In the genomic region with DNA sequence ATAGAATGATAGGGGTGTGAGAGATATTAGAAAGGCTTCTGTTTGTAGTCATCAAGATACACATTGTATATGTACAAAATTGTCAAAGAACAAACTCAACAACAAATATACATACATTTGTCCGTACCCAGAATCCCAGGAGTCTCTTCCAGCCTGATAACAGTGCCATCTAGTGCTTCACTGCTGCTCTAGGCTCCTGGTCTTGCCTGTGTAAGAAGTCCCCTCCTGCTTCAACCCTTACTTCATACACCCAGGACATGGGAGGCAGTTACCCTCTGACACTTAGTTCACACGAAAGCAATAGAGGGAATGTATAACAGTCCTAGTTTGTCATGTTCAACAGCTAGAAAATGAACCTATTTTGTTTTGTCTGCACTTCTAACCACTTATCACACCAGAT, we compare ENCODE assay signal across 12 mouse cellular contexts.
DNase-seq lines count a peak whose midpoint lies in the region; ATAC-seq and TF ChIP-seq lines count a peak whose summit lies in the region.
"Had no signal": no experiment of that assay in that cellular context is flagged by ENCODE, and none has a peak within 500 bp of the region (broad histone marks: within the 10 kb centered on the region; RNA-seq: fewer than 3 reads in every experiment).

No protein-coding gene starts in this region.

- no peaks in the 10 kb centered on the region for H3K9me3 ChIP-seq in heart, postnatal 0 days (replicated peaks; ENCODE audit: control insufficient read depth, low read length)
- no peaks in the 10 kb centered on the region for H3K9me3 ChIP-seq in heart, embryonic 12.5 days (replicated peaks)
- H3K9me3 ChIP-seq in midbrain, embryonic 14.5 days (ENCODE audit: control insufficient read depth, low read length), result no peaks in the 10 kb centered on the region
- H3K9me3 ChIP-seq in midbrain, embryonic 15.5 days, result no peaks in the 10 kb centered on the region
- no peaks in the 10 kb centered on the region for H3K9me3 ChIP-seq in lung, postnatal 0 days (ENCODE audit: low read length)
- H3K9me3 ChIP-seq: G1E; limb, embryonic 15.5 days; neural tube, embryonic 12.5 days had no signal

- ATAC-seq in heart, postnatal 0 days (ENCODE audit: insufficient read depth, low read depth), result no peak
- ATAC-seq in heart, embryonic 12.5 days (ENCODE audit: insufficient number of reproducible peaks, low FRiP score), result no peak
- ATAC-seq in midbrain, embryonic 14.5 days (ENCODE audit: low FRiP score, low TSS enrichment), result no peak
- no peak for ATAC-seq in midbrain, embryonic 15.5 days (replicated peaks)
- 0 out of 2 replicates have a peak, but pooled peaks have one; percentile 10 for ATAC-seq in lung, postnatal 0 days

- 0 out of 2 replicates have a peak, but pooled peaks cover 9% of the 10 kb centered on the region for H3K36me3 ChIP-seq in heart, postnatal 0 days (replicated peaks; ENCODE audit: control insufficient read depth, insufficient read depth, low read length)
- no peaks in the 10 kb centered on the region; the same call in 1 of the 2 replicates for H3K36me3 ChIP-seq in heart, embryonic 12.5 days
- H3K36me3 ChIP-seq in midbrain, embryonic 14.5 days (ENCODE audit: control insufficient read depth, insufficient read depth, low read length), result peaks cover 28% of the 10 kb centered on the region
- H3K36me3 ChIP-seq in midbrain, embryonic 15.5 days (replicated peaks), result peaks cover 6% of the 10 kb centered on the region; the same call in 1 of the 2 replicates
- H3K36me3 ChIP-seq in lung, postnatal 0 days (ENCODE audit: insufficient read depth, low read length), result no peaks in the 10 kb centered on the region
- H3K36me3 ChIP-seq: G1E; limb, embryonic 15.5 days had no signal

- peak; percentile 25; the same call in 1 of the 2 replicates for TF ChIP-seq CTCF in heart, postnatal 0 days (IDR thresholded peaks at IDR 0.05; ENCODE audit: low read depth)
- peak; percentile 50 for TF ChIP-seq CTCF in lung, postnatal 0 days (IDR thresholded peaks at IDR 0.05)

- no peak overlapping the region for H3K4me2 ChIP-seq in heart, postnatal 0 days (ENCODE audit: low read depth, low read length)
- H3K4me2 ChIP-seq in heart, embryonic 12.5 days, result no peak overlapping the region
- H3K4me2 ChIP-seq in midbrain, embryonic 14.5 days (ENCODE audit: low read length), result no peak overlapping the region
- H3K4me2 ChIP-seq in midbrain, embryonic 15.5 days, result no peak overlapping the region
- no peak overlapping the region for H3K4me2 ChIP-seq in lung, postnatal 0 days (replicated peaks; ENCODE audit: low read depth, low read length)
- H3K4me2 ChIP-seq: limb, embryonic 15.5 days; neural tube, embryonic 12.5 days had no signal

- no peak overlapping the region for H3K9ac ChIP-seq in heart, postnatal 0 days (replicated peaks; ENCODE audit: low read depth, low read length)
- no peak overlapping the region for H3K9ac ChIP-seq in heart, embryonic 12.5 days
- H3K9ac ChIP-seq in midbrain, embryonic 14.5 days (replicated peaks; ENCODE audit: low read length), result no peak overlapping the region
- no peak overlapping the region for H3K9ac ChIP-seq in midbrain, embryonic 15.5 days
- H3K9ac ChIP-seq in lung, postnatal 0 days (replicated peaks; ENCODE audit: low read depth), result no peak overlapping the region
- H3K9ac ChIP-seq: limb, embryonic 15.5 days; neural tube, embryonic 12.5 days had no signal

- 65% methylated on average over 2 of the region's 2 CpGs for WGBS in heart, postnatal 0 days
- 66% methylated on average over 2 of the region's 2 CpGs for WGBS in heart, embryonic 12.5 days
- WGBS in midbrain, embryonic 14.5 days, result 74% methylated on average over 2 of the region's 2 CpGs
- WGBS in midbrain, embryonic 15.5 days, result 71% methylated on average over 2 of the region's 2 CpGs
- 69% methylated on average over 2 of the region's 2 CpGs for WGBS in lung, postnatal 0 days

- H3K27me3 ChIP-seq in heart, postnatal 0 days (ENCODE audit: control insufficient read depth, insufficient read depth, low read length), result no peaks in the 10 kb centered on the region
- H3K27me3 ChIP-seq in heart, embryonic 12.5 days (replicated peaks), result no peaks in the 10 kb centered on the region
- no peaks in the 10 kb centered on the region for H3K27me3 ChIP-seq in midbrain, embryonic 14.5 days (ENCODE audit: control insufficient read depth, insufficient read depth, low read length)
- H3K27me3 ChIP-seq in midbrain, embryonic 15.5 days (replicated peaks), result no peaks in the 10 kb centered on the region
- no peaks in the 10 kb centered on the region for H3K27me3 ChIP-seq in lung, postnatal 0 days (replicated peaks; ENCODE audit: insufficient read depth, low read length)
- H3K27me3 ChIP-seq: limb, embryonic 15.5 days; neural tube, embryonic 12.5 days had no signal

- no peak overlapping the region for H3K27ac ChIP-seq in heart, postnatal 0 days (ENCODE audit: low read depth)
- no peak overlapping the region for H3K27ac ChIP-seq in heart, embryonic 12.5 days (ENCODE audit: poor library complexity, severe bottlenecking)
- H3K27ac ChIP-seq in midbrain, embryonic 14.5 days (replicated peaks; ENCODE audit: low read depth, low read length), result no peak overlapping the region
- no peak overlapping the region for H3K27ac ChIP-seq in midbrain, embryonic 15.5 days
- H3K27ac ChIP-seq in lung, postnatal 0 days (ENCODE audit: low read length), result no peak overlapping the region
- H3K27ac ChIP-seq: limb, embryonic 15.5 days; neural tube, embryonic 12.5 days had no signal

- no peaks in the 10 kb centered on the region for H3K4me1 ChIP-seq in heart, postnatal 0 days (ENCODE audit: control insufficient read depth, insufficient read depth)
- 0 out of 2 replicates have a peak, but pooled peaks cover 2% of the 10 kb centered on the region for H3K4me1 ChIP-seq in heart, embryonic 12.5 days (replicated peaks)
- H3K4me1 ChIP-seq in midbrain, embryonic 14.5 days (ENCODE audit: control insufficient read depth, insufficient read depth, low read length), result no peaks in the 10 kb centered on the region
- H3K4me1 ChIP-seq in midbrain, embryonic 15.5 days, result no peaks in the 10 kb centered on the region
- peaks cover 4% of the 10 kb centered on the region; the same call in 1 of the 2 replicates for H3K4me1 ChIP-seq in lung, postnatal 0 days (ENCODE audit: insufficient read depth, low read depth, low read length)
- H3K4me1 ChIP-seq: limb, embryonic 15.5 days; neural tube, embryonic 12.5 days had no signal

- no peak for DNase-seq in heart, postnatal 0 days (ENCODE audit: low spot score)
- DNase-seq in midbrain, embryonic 14.5 days, result peak; percentile 29
- peak; percentile 65 for DNase-seq in brain, adult 2 months (ENCODE audit: low read depth, low spot score)
- DNase-seq in lung, postnatal 0 days (ENCODE audit: low spot score), result no peak
- no peak for DNase-seq in right cerebral cortex, postnatal 25 days
- DNase-seq: adrenal gland, postnatal 25 days; right cerebral cortex, postnatal 4 days had no signal

- H3K4me3 ChIP-seq in heart, postnatal 0 days (ENCODE audit: low read depth, low read length), result no peak overlapping the region
- no peak overlapping the region for H3K4me3 ChIP-seq in heart, embryonic 12.5 days
- H3K4me3 ChIP-seq in midbrain, embryonic 14.5 days (replicated peaks; ENCODE audit: low read depth, low read length), result no peak overlapping the region
- no peak overlapping the region for H3K4me3 ChIP-seq in midbrain, embryonic 15.5 days
- H3K4me3 ChIP-seq in lung, postnatal 0 days (ENCODE audit: low read depth, low read length), result no peak overlapping the region
- H3K4me3 ChIP-seq: limb, embryonic 15.5 days; neural tube, embryonic 12.5 days had no signal

- TF ChIP-seq EP300 in heart, postnatal 0 days (IDR thresholded peaks at IDR 0.05; ENCODE audit: low read depth), result no peak
- TF ChIP-seq EP300 in lung, postnatal 0 days (IDR thresholded peaks at IDR 0.05), result no peak

Comparison
In these comparisons a context has a peak if more than half of its experiments do, and no peak if none do; other contexts are left out.
1. DNase-seq: peak in midbrain, embryonic 14.5 days (single experiment) and brain, adult 2 months (single experiment); none in heart, postnatal 0 days (single experiment), lung, postnatal 0 days (single experiment) and right cerebral cortex, postnatal 25 days (single experiment).